Mouse (Mus musculus) small intestine, adult 2 months (tissue): ENCODE results near the gene Csdc2.

ENCODE experiments used
- CTCF ChIP-seq: fragments of 200-500 bp; IDR thresholded peaks from 2 replicates; pipeline ENCODE4 v1.5.1; 2012; ENCODE audit warnings: low read depth, mild to moderate bottlenecking, control low read depth, inconsistent platforms, low read length, moderate library complexity, mixed read lengths; ENCODE audit not compliant: insufficient replicate concordance, insufficient read length; ENCODE audit errors: extremely low read depth
- POLR2A ChIP-seq: fragments of 200-500 bp; IDR thresholded peaks from 2 replicates; pipeline ENCODE4 v1.6.1; 2012; ENCODE audit warnings: low read depth, mild to moderate bottlenecking, control low read depth, inconsistent platforms, low read length, moderate library complexity

GRCm38 (mm10) chr15:81969173-81969572 lies 32.6 kb downstream of the Csdc2 start:
- no peak for TF ChIP-seq POLR2A
- TF ChIP-seq CTCF: no peak
